18 mouse cellular contexts compared by ENCODE assay signal in genomic region chr1:137213717-137214116, GRCm38 (mm10).
"Had no signal": no experiment of that assay in that cellular context is flagged by ENCODE, and none has a peak within 500 bp of the region (broad histone marks: within the 10 kb centered on the region; RNA-seq: fewer than 3 reads in every experiment).

No protein-coding gene starts in this region.

- ATAC-seq: midbrain, embryonic 16.5 days had no signal

- H3K36me3 ChIP-seq: midbrain, embryonic 10.5 days; midbrain, embryonic 12.5 days; neural tube, embryonic 13.5 days; neural tube, embryonic 15.5 days had no signal

- H3K9me3 ChIP-seq: midbrain, embryonic 10.5 days; midbrain, embryonic 12.5 days; neural tube, embryonic 13.5 days; neural tube, embryonic 15.5 days had no signal

- H3K4me2 ChIP-seq: lung, embryonic 14.5 days; midbrain, embryonic 12.5 days; neural tube, embryonic 13.5 days; neural tube, embryonic 15.5 days had no signal

- DNase-seq: lung, embryonic 14.5 days; lung, postnatal 10 days; lung, postnatal 4 days; midbrain, embryonic 14.5 days; retina, postnatal 1 day; right cerebral cortex, adult 18-20 months; right cerebral cortex, postnatal 25 days; right cerebral cortex, postnatal 4 days; spleen, adult 18-20 months; thymus, adult 2 months; thymus, postnatal 25 days; thymus, postnatal 4 days had no signal

- H3K27ac ChIP-seq: midbrain, embryonic 10.5 days; midbrain, embryonic 12.5 days; neural tube, embryonic 13.5 days; neural tube, embryonic 15.5 days had no signal

- H3K4me3 ChIP-seq: midbrain, embryonic 10.5 days; midbrain, embryonic 12.5 days; myocyte; neural tube, embryonic 13.5 days; neural tube, embryonic 15.5 days had no signal

- H3K4me1 ChIP-seq: midbrain, embryonic 10.5 days; midbrain, embryonic 12.5 days; neural tube, embryonic 13.5 days; neural tube, embryonic 15.5 days had no signal

- H3K27me3 ChIP-seq: midbrain, embryonic 12.5 days; neural tube, embryonic 13.5 days; neural tube, embryonic 15.5 days had no signal

- H3K9ac ChIP-seq: lung, embryonic 14.5 days; midbrain, embryonic 12.5 days; neural tube, embryonic 13.5 days; neural tube, embryonic 15.5 days had no signal
